Mouse (Mus musculus) limb, embryonic 10.5 days (tissue): ENCODE measurements at regions not wholly inside any gene's neighbourhood (a gene's known extent, or its start where the extent isn't known, plus 50 kb on each side); places are given as distances from the start of the nearest gene placed in this dataset.

ENCODE experiments used
- DNase-seq: peaks from one replicate; pipeline ENCODE4 v3.0.0-alpha.2; 2017; ENCODE audit warnings: low spot score
- H3K27ac ChIP-seq: fragments of 300-500 bp; sonication (generic); 2 replicates; pipeline ENCODE4 v1.5.1; 2016; ENCODE audit warnings: mild to moderate bottlenecking
- H3K27me3 ChIP-seq: fragments of 300-500 bp; sonication (generic); 2 replicates; pipeline ENCODE4 v1.6.1; 2016; ENCODE audit warnings: low read depth, mild to moderate bottlenecking; ENCODE audit not compliant: poor library complexity, severe bottlenecking
- H3K36me3 ChIP-seq: fragments of 300-500 bp; sonication (generic); 2 replicates; pipeline ENCODE4 v1.6.1; 2016; ENCODE audit warnings: mild to moderate bottlenecking, moderate library complexity
- H3K4me1 ChIP-seq: fragments of 300-500 bp; sonication (generic); 2 replicates; pipeline ENCODE4 v1.6.1; 2016
- H3K4me3 ChIP-seq: fragments of 300-500 bp; sonication (generic); 2 replicates; pipeline ENCODE4 v1.5.1; 2016; ENCODE audit warnings: mild to moderate bottlenecking, moderate library complexity
- H3K9me3 ChIP-seq: fragments of 300-500 bp; sonication (generic); replicated peaks from 2 replicates; pipeline ENCODE4 v1.6.1; 2016; ENCODE audit warnings: mild to moderate bottlenecking
- WGBS: fragments of 180-500 bp; shearing (Covaris S2); methylation state at CpG from one replicate; pipeline ENCODE4 v1.1.7; 2016; 5-methylcytosine and 5-hydroxymethylcytosine counted together

DNA sequence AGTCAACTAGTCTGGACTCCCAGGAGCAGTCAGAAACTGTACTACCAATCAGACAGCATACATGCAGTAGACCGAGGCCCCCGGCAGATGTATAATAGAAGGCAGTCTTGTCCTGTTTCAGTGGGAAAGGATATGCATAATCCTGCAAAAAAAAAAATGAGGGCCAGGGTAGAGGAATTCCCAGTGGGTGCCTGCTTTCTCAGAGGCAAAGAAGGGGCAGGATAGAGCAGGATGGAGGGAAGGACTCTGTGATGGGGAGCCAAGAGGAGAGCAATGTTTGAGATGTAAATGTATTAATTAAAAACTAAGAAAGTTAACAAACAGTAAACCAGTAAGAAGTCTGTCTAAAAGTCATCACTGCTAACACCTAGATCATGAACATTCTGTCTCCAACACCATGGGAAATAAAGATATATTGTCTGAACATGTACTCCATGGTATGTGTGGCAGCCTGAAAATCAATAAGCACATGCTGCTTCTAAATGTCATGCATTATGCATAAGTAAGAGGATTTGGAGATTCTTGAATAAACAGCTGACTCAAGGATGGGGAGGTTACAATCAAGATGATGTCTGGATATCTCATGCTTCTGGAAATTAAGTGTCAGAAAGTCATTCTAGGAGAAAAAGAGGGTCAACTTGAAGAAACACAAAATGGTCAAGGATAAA is 1485.3 kb downstream of the Naaladl2 start:
- Histone ChIP-seq H3K4me3 (no peak overlapping the region), H3K27me3 (no peaks in the 10 kb centered on the region), H3K9me3 (no peaks in the 10 kb centered on the region), H3K27ac (no peak overlapping the region), H3K36me3 (no peaks in the 10 kb centered on the region), H3K4me1 (no peaks in the 10 kb centered on the region)
- WGBS = 100% methylated on average over 2 of the region's 2 CpGs
- no peak for DNase-seq

- no peak overlapping the region for H3K4me3 ChIP-seq
- no peak overlapping the region for H3K27ac ChIP-seq
- H3K9me3 ChIP-seq = no peaks in the 10 kb centered on the region
- no peaks in the 10 kb centered on the region for H3K36me3 ChIP-seq
- no peaks in the 10 kb centered on the region for H3K27me3 ChIP-seq
- peaks cover 3% of the 10 kb centered on the region; the same call in 1 of the 2 replicates for H3K4me1 ChIP-seq
- DNase-seq = no peak
Measured at GRCm38 (mm10) chr3:23706748-23707147, 1437.3 kb downstream of the Naaladl2 start.
